ENCODE assay signal across 19 mouse cellular contexts in genomic region chr10:55851361-55851760, GRCm38 (mm10).
"Had no signal": no experiment of that assay in that cellular context is flagged by ENCODE, and none has a peak within 500 bp of the region (broad histone marks: within the 10 kb centered on the region; RNA-seq: fewer than 3 reads in every experiment).

No protein-coding gene starts in this region.

- H3K36me3 ChIP-seq: midbrain, embryonic 10.5 days; midbrain, embryonic 12.5 days; neural tube, embryonic 13.5 days; neural tube, embryonic 15.5 days had no signal

- H3K27me3 ChIP-seq: midbrain, embryonic 12.5 days; neural tube, embryonic 13.5 days; neural tube, embryonic 15.5 days had no signal

- H3K9me3 ChIP-seq: midbrain, embryonic 10.5 days; midbrain, embryonic 12.5 days; neural tube, embryonic 13.5 days; neural tube, embryonic 15.5 days had no signal

- DNase-seq: lung, adult 18-20 months; lung, embryonic 14.5 days; lung, postnatal 10 days; lung, postnatal 4 days; midbrain, embryonic 14.5 days; retina, postnatal 1 day; right cerebral cortex, adult 18-20 months; right cerebral cortex, postnatal 25 days; right cerebral cortex, postnatal 4 days; spleen, adult 18-20 months; thymus, adult 18-20 months; thymus, postnatal 14 days; thymus, postnatal 36 days had no signal

- H3K4me1 ChIP-seq: midbrain, embryonic 10.5 days; midbrain, embryonic 12.5 days; neural tube, embryonic 13.5 days; neural tube, embryonic 15.5 days had no signal

- H3K4me3 ChIP-seq: midbrain, embryonic 10.5 days; midbrain, embryonic 12.5 days; myocyte; neural tube, embryonic 13.5 days; neural tube, embryonic 15.5 days had no signal

- H3K27ac ChIP-seq: midbrain, embryonic 10.5 days; midbrain, embryonic 12.5 days; neural tube, embryonic 13.5 days; neural tube, embryonic 15.5 days had no signal

- ATAC-seq: midbrain, embryonic 16.5 days had no signal

- H3K4me2 ChIP-seq: lung, embryonic 14.5 days; midbrain, embryonic 12.5 days; neural tube, embryonic 13.5 days; neural tube, embryonic 15.5 days had no signal

- H3K9ac ChIP-seq: lung, embryonic 14.5 days; midbrain, embryonic 12.5 days; neural tube, embryonic 13.5 days; neural tube, embryonic 15.5 days had no signal
